Mouse (Mus musculus) macrophage (primary cell): Measurements from ENCODE around the gene Gpr82. TPM values are rescaled to one million over a fixed set of nuclear protein-coding genes. Genes with fewer than 3 reads are reported as not detected.

Experiments used
- H3K27ac ChIP-seq: fragments of 350-480 bp; formaldehyde crosslinking; 2 replicates; pipeline ENCODE4 v1.9.0; 2021
- H3K36me3 ChIP-seq: fragments of 350-480 bp; formaldehyde crosslinking; 2 replicates; pipeline ENCODE4 v1.9.0; 2021; ENCODE audit errors: inconsistent target
- H3K4me3 ChIP-seq: fragments of 350-480 bp; formaldehyde crosslinking; 2 replicates; pipeline ENCODE4 v1.9.0; 2021; ENCODE audit errors: inconsistent target
- H3K79me2 ChIP-seq: fragments of 350-480 bp; formaldehyde crosslinking; 2 replicates; pipeline ENCODE4 v1.9.0; 2021; ENCODE audit errors: inconsistent target
- WGBS: methylation state at CpG from one replicate; pipeline ENCODE4 v1.1.7; 2026; ENCODE audit warnings: inconsistent platforms; ENCODE audit not compliant: missing documents; 5-methylcytosine and 5-hydroxymethylcytosine counted together
- polyA plus RNA-seq: library from polyadenylated mRNA; stranded (reverse); fragments of 250-400 nt; gene quantifications from 3 replicates; pipeline ENCODE4 v1.2.4, GENCODE M21; 2018; ENCODE audit warnings: inconsistent platforms
- total RNA-seq, 78 experiments: library from RNA; depleted of rRNA; stranded (reverse); fragments of 250-400 nt; gene quantifications; 1 replicate in 9 of 78; 2 replicates in 24 of 78; 3 replicates in 43 of 78; 4 replicates in 2 of 78; pipeline ENCODE4 v1.2.4; 2018; ENCODE audit warnings: inconsistent platforms in 56 of 78

Gene Gpr82
- total RNA-seq (2018; cell fraction: chromatin; rRNA removed), result under 1 TPM in 2 of 26 experiments, not detected in 24; 0.34 to 0.63 TPM
- under 1 TPM in 17 of 26 experiments, not detected in 9; 0.04 to 0.29 (median 0.17) TPM for total RNA-seq (2018; cell fraction: cytosol; rRNA removed)
- total RNA-seq (2018; cell fraction: nucleus; rRNA removed), result 1 to 10 TPM in 1 of 26 experiments, under 1 TPM in 10, not detected in 15; 0.17 to 1.6 (median 0.32) TPM
- polyA plus RNA-seq, result 0.37 to 0.41 TPM in 2 of 3 replicates, not detected in the other

GRCm38 (mm10) chrX:13661063-13661462 is at the start of gene Gpr82:
TSS of gene Gpr82 (plus strand) at chrX:13661363.
- WGBS, result 95% methylated on average over 5 of the region's 5 CpGs
- H3K79me2 ChIP-seq, result no peaks in the 10 kb centered on the region
- H3K4me3 ChIP-seq, result no peak within 1 kb of the TSS
- H3K36me3 ChIP-seq, result no peaks in the 10 kb centered on the region
- no peak within 1 kb of the TSS for H3K27ac ChIP-seq

- H3K79me2 ChIP-seq, result no peaks in the 10 kb centered on the region
- no peak overlapping the region for H3K27ac ChIP-seq
- no peaks in the 10 kb centered on the region for H3K36me3 ChIP-seq
- H3K4me3 ChIP-seq, result no peak overlapping the region
- WGBS, result 67% methylated on average over 2 of the region's 2 CpGs
Observed at GRCm38 (mm10) chrX:13612115-13612514, 49.0 kb upstream of the Gpr82 start.

- no peaks in the 10 kb centered on the region for H3K36me3 ChIP-seq
- WGBS, result 11% methylated on average over 1 of the region's 1 CpGs
- peak overlapping the region; percentile 55 for H3K27ac ChIP-seq
- no peaks in the 10 kb centered on the region for H3K79me2 ChIP-seq
- no peak overlapping the region for H3K4me3 ChIP-seq
Observed at GRCm38 (mm10) chrX:13616726-13617125, 44.4 kb upstream of the Gpr82 start.

- Histone ChIP-seq H3K4me3 (no peak overlapping the region), H3K79me2 (no peaks in the 10 kb centered on the region), H3K27ac (peak overlapping the region; percentile 55), H3K36me3 (no peaks in the 10 kb centered on the region)
- WGBS, result 83% methylated on average over 1 of the region's 1 CpGs
Observed at GRCm38 (mm10) chrX:13617294-13617693, 43.9 kb upstream of the Gpr82 start.

- Histone ChIP-seq H3K4me3 (no peak overlapping the region), H3K36me3 (no peaks in the 10 kb centered on the region), H3K79me2 (no peaks in the 10 kb centered on the region), H3K27ac (peak overlapping the region; percentile 55)
- 67% methylated on average over 4 of the region's 4 CpGs for WGBS
Observed at GRCm38 (mm10) chrX:13618476-13618875, 42.7 kb upstream of the Gpr82 start.

GRCm38 (mm10) chrX:13621473-13621872 is 39.7 kb upstream of the Gpr82 start:
- H3K27ac ChIP-seq, result no peak overlapping the region
- no peaks in the 10 kb centered on the region for H3K36me3 ChIP-seq
- WGBS, result 61% methylated on average over 4 of the region's 4 CpGs
- H3K79me2 ChIP-seq, result no peaks in the 10 kb centered on the region
- no peak overlapping the region for H3K4me3 ChIP-seq

GRCm38 (mm10) chrX:13622654-13623053 is 38.5 kb upstream of the Gpr82 start:
- H3K36me3 ChIP-seq, result no peaks in the 10 kb centered on the region
- H3K4me3 ChIP-seq, result no peak overlapping the region
- H3K79me2 ChIP-seq, result no peaks in the 10 kb centered on the region
- WGBS, result 85% methylated on average over 5 of the region's 5 CpGs
- no peak overlapping the region for H3K27ac ChIP-seq

GRCm38 (mm10) chrX:13631599-13632283 is 29.4 kb upstream of the Gpr82 start, which contains the start of gene Gpr34:
TSS of gene Gpr34 (plus strand) at chrX:13632089.
- Histone ChIP-seq H3K4me3 (0 out of 2 replicates have a peak within 1 kb of the TSS, but pooled peaks have one; percentile 0), H3K79me2 (no peaks in the 10 kb centered on the region; the same call in 1 of the 2 replicates), H3K36me3 (no peaks in the 10 kb centered on the region), H3K27ac (peak within 1 kb of the TSS; percentile 73)
- 23% methylated on average over 5 of the region's 5 CpGs for WGBS

- H3K27ac ChIP-seq, result peak overlapping the region; percentile 38
- WGBS, result no CpG with 5 or more reads among the region's 1 CpGs
Observed at GRCm38 (mm10) chrX:13636398-13636797, 24.8 kb upstream of the Gpr82 start.

GRCm38 (mm10) chrX:13638894-13639293 is 22.3 kb upstream of the Gpr82 start:
- Histone ChIP-seq H3K4me3 (no peak overlapping the region), H3K36me3 (no peaks in the 10 kb centered on the region), H3K27ac (peak overlapping the region; percentile 65), H3K79me2 (no peaks in the 10 kb centered on the region; the same call in 1 of the 2 replicates)
- 40% methylated on average over 1 of the region's 2 CpGs for WGBS

More at GRCm38 (mm10) chrX:13636398-13636797, 24.8 kb upstream of the Gpr82 start:
- H3K4me3 ChIP-seq, result no peak overlapping the region
- H3K79me2 ChIP-seq, result no peaks in the 10 kb centered on the region; the same call in 1 of the 2 replicates
- H3K36me3 ChIP-seq, result no peaks in the 10 kb centered on the region

- 58% methylated on average over 2 of the region's 2 CpGs for WGBS
- no peak overlapping the region for H3K27ac ChIP-seq
Observed at GRCm38 (mm10) chrX:13651889-13652288, 9.3 kb upstream of the Gpr82 start.

GRCm38 (mm10) chrX:13652291-13652690 is 8.9 kb upstream of the Gpr82 start:
- Histone ChIP-seq H3K27ac (0 out of 2 replicates have a peak overlapping the region, but pooled peaks have one; percentile 93), H3K79me2 (no peaks in the 10 kb centered on the region), H3K4me3 (no peak overlapping the region), H3K36me3 (no peaks in the 10 kb centered on the region)
- 25% methylated on average over 1 of the region's 1 CpGs for WGBS

More at GRCm38 (mm10) chrX:13651889-13652288, 9.3 kb upstream of the Gpr82 start:
- Histone ChIP-seq H3K4me3 (no peak overlapping the region), H3K79me2 (no peaks in the 10 kb centered on the region), H3K36me3 (no peaks in the 10 kb centered on the region)

- Histone ChIP-seq H3K4me3 (no peak overlapping the region), H3K79me2 (no peaks in the 10 kb centered on the region), H3K27ac (peak overlapping the region; percentile 93), H3K36me3 (no peaks in the 10 kb centered on the region)
- 17% methylated on average over 3 of the region's 3 CpGs for WGBS
Observed at GRCm38 (mm10) chrX:13655005-13655421, 6.2 kb upstream of the Gpr82 start.

- Histone ChIP-seq H3K36me3 (no peaks in the 10 kb centered on the region), H3K27ac (peak overlapping the region; percentile 93), H3K79me2 (no peaks in the 10 kb centered on the region), H3K4me3 (no peak overlapping the region)
- 39% methylated on average over 5 of the region's 6 CpGs for WGBS
Observed at GRCm38 (mm10) chrX:13655906-13656305, 5.3 kb upstream of the Gpr82 start.

- 0% methylated on average over 1 of the region's 1 CpGs for WGBS
- no peaks in the 10 kb centered on the region for H3K79me2 ChIP-seq
- H3K27ac ChIP-seq, result peak overlapping the region; percentile 93
- H3K4me3 ChIP-seq, result no peak overlapping the region
- no peaks in the 10 kb centered on the region for H3K36me3 ChIP-seq
Observed at GRCm38 (mm10) chrX:13656721-13657120, 4.4 kb upstream of the Gpr82 start.
